Mouse (Mus musculus): Measurements from ENCODE around the gene Rph3al. TPM values are rescaled to one million over a fixed set of nuclear protein-coding genes. Genes with fewer than 3 reads are reported as not detected.

The Rph3al gene
- polyA plus RNA-seq, 1 experiment = not detected

DNA sequence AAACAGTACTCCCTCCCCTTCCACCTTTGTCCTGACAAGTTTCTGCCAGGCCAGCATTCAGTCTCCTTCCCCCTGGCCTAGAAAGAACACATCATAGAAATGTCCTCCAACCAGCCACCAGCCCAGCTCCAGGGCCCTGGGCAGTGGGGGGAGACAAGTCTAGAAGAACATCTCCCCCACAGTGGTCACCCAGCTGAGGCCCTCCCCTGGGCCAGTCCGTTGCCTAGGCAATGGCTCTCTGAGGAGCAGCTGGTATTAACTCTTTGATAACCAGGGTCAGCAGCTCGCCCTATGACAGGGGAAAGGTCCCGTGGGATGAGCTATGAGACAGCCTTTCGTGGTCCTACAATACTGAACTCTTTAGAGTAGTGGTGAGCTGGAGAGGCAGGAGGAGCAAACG lies 33.7 kb downstream of the Rph3al start:
- Histone ChIP-seq H3K9me3 (ENCODE audit: control insufficient read depth, low read length) (peaks cover 4% of the 10 kb centered on the region), H3K27me3 (ENCODE audit: control insufficient read depth) (no peaks in the 10 kb centered on the region), H3K4me3 (replicated peaks) (no peak overlapping the region), H3K36me3 (ENCODE audit: control insufficient read depth) (no peaks in the 10 kb centered on the region), H3K4me1 (ENCODE audit: control insufficient read depth) (no peaks in the 10 kb centered on the region)
- TF ChIP-seq GATA1 (IDR thresholded peaks at IDR 0.05; ENCODE audit: low read length) = no peak
- TF ChIP-seq TAL1 (IDR thresholded peaks at IDR 0.05; ENCODE audit: low read length) = no peak

- TF ChIP-seq TAL1 (IDR thresholded peaks at IDR 0.05; ENCODE audit: low read length) (no peak), GATA1 (IDR thresholded peaks at IDR 0.05; ENCODE audit: low read length) (no peak)
- Histone ChIP-seq H3K9me3 (ENCODE audit: control insufficient read depth, low read length) (peaks cover 4% of the 10 kb centered on the region), H3K4me3 (replicated peaks) (no peak overlapping the region), H3K36me3 (ENCODE audit: control insufficient read depth) (no peaks in the 10 kb centered on the region), H3K27me3 (ENCODE audit: control insufficient read depth) (no peaks in the 10 kb centered on the region), H3K4me1 (ENCODE audit: control insufficient read depth) (no peaks in the 10 kb centered on the region)
Measured at GRCm38 (mm10) chr11:75903486-75903885, 34.7 kb downstream of the Rph3al start.

GRCm38 (mm10) chr11:75901339-75901738 lies 36.9 kb downstream of the Rph3al start:
- Histone ChIP-seq H3K27me3 (ENCODE audit: control insufficient read depth) (no peaks in the 10 kb centered on the region), H3K4me3 (replicated peaks) (no peak overlapping the region), H3K9me3 (ENCODE audit: control insufficient read depth, low read length) (peaks cover 4% of the 10 kb centered on the region), H3K36me3 (ENCODE audit: control insufficient read depth) (no peaks in the 10 kb centered on the region), H3K4me1 (ENCODE audit: control insufficient read depth) (no peaks in the 10 kb centered on the region)
- TF ChIP-seq TAL1 (IDR thresholded peaks at IDR 0.05; ENCODE audit: low read length) = no peak
- no peak for TF ChIP-seq GATA1 (IDR thresholded peaks at IDR 0.05; ENCODE audit: low read length)

- no peaks in the 10 kb centered on the region for H3K27me3 ChIP-seq (ENCODE audit: control insufficient read depth)
- H3K4me3 ChIP-seq (replicated peaks) = no peak overlapping the region
- peaks cover 4% of the 10 kb centered on the region for H3K9me3 ChIP-seq (ENCODE audit: control insufficient read depth, low read length)
- no peaks in the 10 kb centered on the region for H3K4me1 ChIP-seq (ENCODE audit: control insufficient read depth)
- TF ChIP-seq GATA1 (IDR thresholded peaks at IDR 0.05; ENCODE audit: low read length) (no peak), TAL1 (IDR thresholded peaks at IDR 0.05; ENCODE audit: low read length) (no peak)
- H3K36me3 ChIP-seq (ENCODE audit: control insufficient read depth) = no peaks in the 10 kb centered on the region
Measured at GRCm38 (mm10) chr11:75899676-75900075, 38.6 kb downstream of the Rph3al start.

- TF ChIP-seq TAL1 (IDR thresholded peaks at IDR 0.05; ENCODE audit: low read length) = no peak
- no peak for TF ChIP-seq GATA1 (IDR thresholded peaks at IDR 0.05; ENCODE audit: low read length)
- Histone ChIP-seq H3K27me3 (ENCODE audit: control insufficient read depth) (no peaks in the 10 kb centered on the region), H3K4me3 (replicated peaks) (no peak overlapping the region)
Measured at GRCm38 (mm10) chr11:75898532-75898931, 39.7 kb downstream of the Rph3al start.

DNA sequence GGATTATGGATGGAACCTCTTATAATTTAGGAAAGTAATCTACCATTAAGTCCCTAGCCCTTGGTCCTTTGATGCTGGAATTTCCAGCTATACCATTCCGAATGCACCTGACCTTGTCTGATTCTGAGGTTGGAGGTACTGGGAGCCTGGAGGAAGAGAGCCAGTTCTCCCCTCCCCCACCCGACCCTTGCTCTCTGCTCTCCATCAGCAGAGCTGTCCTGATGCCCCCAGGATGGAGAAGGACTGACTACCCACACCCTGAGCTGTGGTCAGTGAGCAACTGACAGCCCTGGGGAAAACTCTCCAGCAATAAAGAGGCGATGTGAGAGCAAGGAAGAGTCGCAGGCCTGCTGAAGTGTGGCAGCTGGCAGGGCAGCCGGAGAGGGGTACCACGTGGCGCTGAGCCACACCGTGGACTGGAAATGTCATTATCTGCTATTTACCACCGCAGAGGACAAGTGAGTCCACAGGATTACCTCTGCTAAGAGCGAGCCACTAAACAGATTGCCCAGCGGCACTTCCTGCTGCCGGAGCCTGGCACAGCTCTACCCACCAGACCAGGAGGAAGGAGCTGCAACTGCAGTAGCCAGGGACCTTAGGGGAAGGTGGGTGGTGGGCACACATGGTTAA lies 43.3 kb downstream of the Rph3al start:
- TF ChIP-seq TAL1 (IDR thresholded peaks at IDR 0.05; ENCODE audit: low read length) = no peak
- no peak for TF ChIP-seq GATA1 (IDR thresholded peaks at IDR 0.05; ENCODE audit: low read length)
- Histone ChIP-seq H3K4me1 (ENCODE audit: control insufficient read depth) (no peaks in the 10 kb centered on the region), H3K9me3 (ENCODE audit: control insufficient read depth, low read length) (no peaks in the 10 kb centered on the region), H3K4me3 (replicated peaks) (no peak overlapping the region), H3K36me3 (ENCODE audit: control insufficient read depth) (no peaks in the 10 kb centered on the region), H3K27me3 (ENCODE audit: control insufficient read depth) (no peaks in the 10 kb centered on the region)

More at GRCm38 (mm10) chr11:75898532-75898931, 39.7 kb downstream of the Rph3al start:
- peaks cover 2% of the 10 kb centered on the region for H3K9me3 ChIP-seq (ENCODE audit: control insufficient read depth, low read length)
- H3K4me1 ChIP-seq (ENCODE audit: control insufficient read depth) = no peaks in the 10 kb centered on the region
- no peaks in the 10 kb centered on the region for H3K36me3 ChIP-seq (ENCODE audit: control insufficient read depth)

GRCm38 (mm10) chr11:75893956-75894355 lies 44.3 kb downstream of the Rph3al start:
- H3K9me3 ChIP-seq (ENCODE audit: control insufficient read depth, low read length) = no peaks in the 10 kb centered on the region
- no peaks in the 10 kb centered on the region for H3K36me3 ChIP-seq (ENCODE audit: control insufficient read depth)
- TF ChIP-seq TAL1 (IDR thresholded peaks at IDR 0.05; ENCODE audit: low read length) (no peak), GATA1 (IDR thresholded peaks at IDR 0.05; ENCODE audit: low read length) (no peak)
- no peaks in the 10 kb centered on the region for H3K27me3 ChIP-seq (ENCODE audit: control insufficient read depth)
- no peaks in the 10 kb centered on the region for H3K4me1 ChIP-seq (ENCODE audit: control insufficient read depth)
- no peak overlapping the region for H3K4me3 ChIP-seq (replicated peaks)

DNA sequence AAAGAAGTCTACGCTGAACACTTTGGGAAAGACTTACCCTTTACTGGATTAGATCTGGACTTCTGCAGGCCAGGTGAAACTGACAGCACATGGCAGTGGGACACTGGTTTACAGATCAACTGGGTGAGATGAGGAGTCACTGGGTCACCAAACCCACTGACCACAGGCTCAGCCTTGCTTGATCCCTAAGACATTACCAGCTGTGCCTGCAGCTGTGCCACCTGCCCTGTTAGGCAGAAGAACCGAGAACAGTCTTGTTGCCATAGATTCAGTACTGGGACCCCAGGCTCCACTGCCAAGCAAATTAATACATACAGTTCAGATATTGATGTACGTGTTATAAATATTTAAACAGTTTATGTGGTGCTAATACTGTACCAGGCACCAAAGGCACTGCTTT lies 50.9 kb downstream of the Rph3al start:
- Histone ChIP-seq H3K9me3 (ENCODE audit: control insufficient read depth, low read length) (no peaks in the 10 kb centered on the region), H3K4me1 (ENCODE audit: control insufficient read depth) (no peaks in the 10 kb centered on the region), H3K4me3 (replicated peaks) (no peak overlapping the region), H3K36me3 (ENCODE audit: control insufficient read depth) (no peaks in the 10 kb centered on the region), H3K27me3 (ENCODE audit: control insufficient read depth) (no peaks in the 10 kb centered on the region)
- TF ChIP-seq TAL1 (IDR thresholded peaks at IDR 0.05; ENCODE audit: low read length) (no peak), GATA1 (IDR thresholded peaks at IDR 0.05; ENCODE audit: low read length) (no peak)

GRCm38 (mm10) chr11:75881234-75881633 lies 57.0 kb downstream of the Rph3al start:
- Histone ChIP-seq H3K4me3 (replicated peaks) (no peak overlapping the region), H3K9me3 (ENCODE audit: control insufficient read depth, low read length) (no peaks in the 10 kb centered on the region), H3K36me3 (ENCODE audit: control insufficient read depth) (no peaks in the 10 kb centered on the region), H3K4me1 (ENCODE audit: control insufficient read depth) (no peaks in the 10 kb centered on the region), H3K27me3 (ENCODE audit: control insufficient read depth) (no peaks in the 10 kb centered on the region)
- TF ChIP-seq GATA1 (IDR thresholded peaks at IDR 0.05; ENCODE audit: low read length) (no peak), TAL1 (IDR thresholded peaks at IDR 0.05; ENCODE audit: low read length) (no peak)

- Histone ChIP-seq H3K36me3 (ENCODE audit: control insufficient read depth) (no peaks in the 10 kb centered on the region), H3K9me3 (ENCODE audit: control insufficient read depth, low read length) (no peaks in the 10 kb centered on the region), H3K27me3 (ENCODE audit: control insufficient read depth) (no peaks in the 10 kb centered on the region), H3K4me3 (replicated peaks) (no peak overlapping the region), H3K4me1 (ENCODE audit: control insufficient read depth) (no peaks in the 10 kb centered on the region)
- no peak for TF ChIP-seq TAL1 (IDR thresholded peaks at IDR 0.05; ENCODE audit: low read length)
- no peak for TF ChIP-seq GATA1 (IDR thresholded peaks at IDR 0.05; ENCODE audit: low read length)
Measured at GRCm38 (mm10) chr11:75880064-75880463, 58.2 kb downstream of the Rph3al start.
